Mouse (Mus musculus): ENCODE data around the gene Hist1h3c. TPM values are rescaled to one million over a fixed set of nuclear protein-coding genes. Genes with fewer than 3 reads are reported as not detected.
"Not testable (repeated sequence)": the region's sequence is repeated elsewhere in the genome, so short reads cannot be mapped to it uniquely, and the experiment has no call there.

The Hist1h3c gene
- polyA plus RNA-seq, 1 experiment from 2014 or later, result 6.8 TPM

DNA sequence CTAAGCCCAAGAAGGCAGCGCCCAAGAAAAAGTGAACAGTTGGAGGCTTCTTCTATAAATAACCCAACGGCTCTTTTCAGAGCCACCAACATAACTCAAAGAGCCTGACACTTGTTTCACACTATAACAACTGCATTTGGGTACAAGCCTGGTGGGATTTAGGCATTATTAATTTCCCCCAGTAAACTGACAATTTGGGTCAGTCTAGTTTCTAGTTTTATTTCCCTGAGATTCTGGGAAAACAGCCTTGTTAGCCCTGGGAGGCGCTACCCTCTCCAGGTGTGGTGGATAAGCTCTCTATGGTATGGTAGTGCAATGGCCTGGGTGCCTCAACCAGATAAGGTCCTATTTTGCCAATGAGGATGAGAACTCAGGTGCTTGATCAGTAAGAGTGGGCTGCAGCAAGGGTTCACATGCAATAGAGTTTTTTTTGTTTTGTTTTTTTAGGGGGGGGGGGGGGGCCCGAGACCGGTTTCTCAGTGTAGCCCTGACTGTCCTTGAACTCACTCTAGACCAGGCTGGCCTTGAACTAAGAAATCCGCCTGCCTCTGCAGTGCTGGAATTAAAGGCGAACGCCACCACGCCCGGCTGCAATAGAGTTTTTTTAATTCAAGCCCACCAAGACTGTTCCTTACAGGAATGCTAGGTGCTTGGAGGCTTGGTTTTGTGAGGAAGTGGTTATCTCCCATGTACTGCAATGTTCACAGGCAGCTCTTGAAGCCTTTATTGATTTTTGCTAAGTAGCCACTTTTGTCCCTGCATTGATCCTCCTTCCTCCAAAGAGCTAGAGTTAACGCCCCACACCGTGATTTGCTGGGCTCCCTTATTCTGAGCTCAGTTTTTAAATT is 19.1 kb upstream of the Hist1h3c start:
- no peaks in the 10 kb centered on the region for H3K9me3 ChIP-seq (ENCODE audit: low read length)
- H3K9ac ChIP-seq (replicated peaks; ENCODE audit: low read length), result peak overlapping the region; percentile 83
- peak overlapping the region; percentile 70 for H3K4me3 ChIP-seq (ENCODE audit: low read length)
- no peak for ATAC-seq (ENCODE audit: low FRiP score, low TSS enrichment)
- peak overlapping the region; percentile 99 for H3K27ac ChIP-seq (ENCODE audit: low read length)
- peak overlapping the region; percentile 90 for H3K4me2 ChIP-seq (replicated peaks; ENCODE audit: low read depth, low read length)
- no peaks in the 10 kb centered on the region for H3K36me3 ChIP-seq (ENCODE audit: insufficient read depth, low read length)
- H3K27me3 ChIP-seq (ENCODE audit: insufficient read depth, low read length), result no peaks in the 10 kb centered on the region
- peaks cover 24% of the 10 kb centered on the region for H3K4me1 ChIP-seq (ENCODE audit: insufficient read depth, low read length)
- 42% methylated on average over 12 of the region's 12 CpGs for WGBS

DNA sequence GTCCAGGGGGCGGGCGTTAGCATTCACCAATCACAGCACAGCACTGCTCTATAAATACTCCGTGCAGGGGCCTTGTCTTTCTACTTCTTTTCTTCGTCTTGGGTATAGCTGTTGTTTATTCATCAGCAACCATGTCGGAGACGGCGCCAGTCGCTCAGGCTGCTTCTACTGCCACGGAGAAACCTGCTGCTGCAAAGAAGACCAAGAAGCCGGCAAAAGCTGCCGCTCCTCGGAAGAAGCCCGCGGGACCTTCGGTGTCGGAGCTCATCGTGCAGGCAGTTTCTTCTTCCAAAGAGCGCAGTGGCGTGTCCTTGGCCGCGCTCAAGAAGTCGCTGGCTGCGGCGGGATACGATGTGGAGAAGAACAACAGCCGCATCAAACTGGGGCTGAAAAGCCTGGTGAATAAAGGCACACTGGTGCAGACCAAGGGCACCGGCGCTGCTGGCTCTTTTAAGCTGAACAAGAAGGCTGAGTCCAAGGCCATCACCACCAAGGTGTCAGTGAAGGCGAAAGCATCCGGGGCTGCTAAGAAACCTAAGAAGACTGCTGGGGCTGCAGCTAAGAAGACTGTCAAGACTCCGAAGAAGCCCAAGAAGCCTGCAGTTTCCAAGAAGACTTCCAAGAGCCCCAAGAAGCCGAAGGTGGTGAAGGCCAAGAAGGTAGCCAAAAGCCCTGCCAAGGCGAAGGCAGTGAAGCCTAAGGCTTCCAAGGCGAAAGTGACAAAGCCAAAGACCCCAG is 18.4 kb upstream of the Hist1h3c start, which contains the start of gene Hist1h1a:
Hist1h1a (plus strand) TSS at position 81 of the 738 bp plus-strand sequence.
- Histone ChIP-seq H3K27ac (ENCODE audit: low read length) (peak within 1 kb of the TSS; percentile 99), H3K4me3 (ENCODE audit: low read length) (peak within 1 kb of the TSS; percentile 70), H3K36me3 (ENCODE audit: insufficient read depth, low read length) (no peaks in the 10 kb centered on the region), H3K27me3 (ENCODE audit: insufficient read depth, low read length) (no peaks in the 10 kb centered on the region), H3K4me1 (ENCODE audit: insufficient read depth, low read length) (peaks cover 24% of the 10 kb centered on the region), H3K4me2 (replicated peaks; ENCODE audit: low read depth, low read length) (peak within 1 kb of the TSS; percentile 90), H3K9me3 (ENCODE audit: low read length) (no peaks in the 10 kb centered on the region), H3K9ac (replicated peaks; ENCODE audit: low read length) (peak within 1 kb of the TSS; percentile 83)
- 2% methylated on average over 34 of the region's 34 CpGs for WGBS
- ATAC-seq (ENCODE audit: low FRiP score, low TSS enrichment), result peak; percentile 79

GRCm38 (mm10) chr13:23763242-23763585 is 17.8 kb upstream of the Hist1h3c start:
- H3K9ac ChIP-seq (replicated peaks; ENCODE audit: low read length), result peak overlapping the region; percentile 68
- H3K9me3 ChIP-seq (ENCODE audit: low read length), result no peaks in the 10 kb centered on the region
- H3K4me2 ChIP-seq (replicated peaks; ENCODE audit: low read depth, low read length), result peak overlapping the region; percentile 90
- peak overlapping the region; percentile 99 for H3K27ac ChIP-seq (ENCODE audit: low read length)
- peaks cover 24% of the 10 kb centered on the region for H3K4me1 ChIP-seq (ENCODE audit: insufficient read depth, low read length)
- no peaks in the 10 kb centered on the region for H3K27me3 ChIP-seq (ENCODE audit: insufficient read depth, low read length)
- no peaks in the 10 kb centered on the region for H3K36me3 ChIP-seq (ENCODE audit: insufficient read depth, low read length)
- no peak for ATAC-seq (ENCODE audit: low FRiP score, low TSS enrichment)
- WGBS, result under 1% methylated on average over 10 of the region's 10 CpGs
- peak overlapping the region; percentile 70 for H3K4me3 ChIP-seq (ENCODE audit: low read length)

- Histone ChIP-seq H3K4me3 (ENCODE audit: low read length) (peak within 1 kb of the TSS; percentile 70), H3K27ac (ENCODE audit: low read length) (peak within 1 kb of the TSS; percentile 99), H3K4me1 (ENCODE audit: insufficient read depth, low read length) (peaks cover 31% of the 10 kb centered on the region), H3K4me2 (replicated peaks; ENCODE audit: low read depth, low read length) (peak within 1 kb of the TSS; percentile 90), H3K9ac (replicated peaks; ENCODE audit: low read length) (peak within 1 kb of the TSS; percentile 68)
- not testable (repeated sequence) for H3K27me3 ChIP-seq (ENCODE audit: insufficient read depth, low read length); H3K36me3 ChIP-seq (ENCODE audit: insufficient read depth, low read length); H3K9me3 ChIP-seq (ENCODE audit: low read length)
- ATAC-seq (ENCODE audit: low FRiP score, low TSS enrichment), result peak; percentile 64
- under 1% methylated on average over 28 of the region's 52 CpGs for WGBS
Measured at GRCm38 (mm10) chr13:23761871-23762821, 16.7 kb upstream of the Hist1h3c start, which contains the start of gene Hist1h3a. Hist1h3a (minus strand) TSS chr13:23762386.

DNA sequence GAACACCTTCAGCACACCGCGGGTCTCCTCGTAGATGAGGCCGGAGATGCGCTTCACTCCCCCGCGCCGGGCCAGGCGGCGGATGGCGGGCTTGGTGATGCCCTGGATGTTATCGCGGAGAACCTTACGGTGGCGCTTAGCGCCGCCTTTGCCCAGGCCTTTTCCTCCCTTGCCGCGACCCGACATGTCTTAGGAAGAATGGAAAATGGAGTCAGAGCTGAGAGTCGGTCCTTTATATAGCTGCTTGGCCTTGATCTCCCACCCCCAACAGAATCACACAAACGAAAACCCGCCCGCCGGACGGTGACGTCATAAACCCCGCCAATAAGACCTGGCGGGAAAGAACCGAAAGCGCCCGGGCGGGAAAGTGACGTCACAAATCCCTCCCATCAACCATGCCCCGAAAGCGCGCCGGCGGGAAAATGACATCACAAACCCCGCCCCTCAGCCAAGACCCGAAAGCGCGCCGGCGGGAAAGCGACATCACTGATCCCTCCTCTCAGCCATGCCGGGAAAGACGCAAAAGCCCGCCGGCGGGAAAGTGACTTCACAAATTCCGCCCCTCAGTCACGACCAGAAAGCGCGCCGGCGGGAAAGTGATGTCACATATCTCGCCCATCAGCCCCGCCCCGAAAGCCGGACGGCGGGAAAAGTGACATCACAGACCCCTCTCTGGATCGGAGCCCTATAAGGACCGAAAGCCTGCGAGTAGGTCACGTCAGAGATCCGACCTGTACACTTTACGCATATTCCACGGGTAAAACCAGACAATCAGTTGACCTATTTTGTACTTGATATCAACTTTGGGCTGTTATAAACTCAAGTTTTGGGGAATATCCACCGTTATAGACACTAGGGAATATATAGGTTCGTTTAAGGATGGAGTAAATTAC is 15.8 kb upstream of the Hist1h3c start, which contains the start of gene Hist1h4a:
Hist1h4a (minus strand) TSS at position 259 of the 893 bp plus-strand sequence.
- H3K4me2 ChIP-seq (replicated peaks; ENCODE audit: low read depth, low read length), result peak within 1 kb of the TSS; percentile 90
- no peaks in the 10 kb centered on the region for H3K27me3 ChIP-seq (ENCODE audit: insufficient read depth, low read length)
- H3K9me3 ChIP-seq (ENCODE audit: low read length), result no peaks in the 10 kb centered on the region
- H3K27ac ChIP-seq (ENCODE audit: low read length), result peak within 1 kb of the TSS; percentile 99
- H3K36me3 ChIP-seq (ENCODE audit: insufficient read depth, low read length), result no peaks in the 10 kb centered on the region
- peaks cover 31% of the 10 kb centered on the region for H3K4me1 ChIP-seq (ENCODE audit: insufficient read depth, low read length)
- WGBS, result under 1% methylated on average over 64 of the region's 72 CpGs
- peak; percentile 80 for ATAC-seq (ENCODE audit: low FRiP score, low TSS enrichment)
- peak within 1 kb of the TSS; percentile 70 for H3K4me3 ChIP-seq (ENCODE audit: low read length)
- H3K9ac ChIP-seq (replicated peaks; ENCODE audit: low read length), result peak within 1 kb of the TSS; percentile 83

DNA sequence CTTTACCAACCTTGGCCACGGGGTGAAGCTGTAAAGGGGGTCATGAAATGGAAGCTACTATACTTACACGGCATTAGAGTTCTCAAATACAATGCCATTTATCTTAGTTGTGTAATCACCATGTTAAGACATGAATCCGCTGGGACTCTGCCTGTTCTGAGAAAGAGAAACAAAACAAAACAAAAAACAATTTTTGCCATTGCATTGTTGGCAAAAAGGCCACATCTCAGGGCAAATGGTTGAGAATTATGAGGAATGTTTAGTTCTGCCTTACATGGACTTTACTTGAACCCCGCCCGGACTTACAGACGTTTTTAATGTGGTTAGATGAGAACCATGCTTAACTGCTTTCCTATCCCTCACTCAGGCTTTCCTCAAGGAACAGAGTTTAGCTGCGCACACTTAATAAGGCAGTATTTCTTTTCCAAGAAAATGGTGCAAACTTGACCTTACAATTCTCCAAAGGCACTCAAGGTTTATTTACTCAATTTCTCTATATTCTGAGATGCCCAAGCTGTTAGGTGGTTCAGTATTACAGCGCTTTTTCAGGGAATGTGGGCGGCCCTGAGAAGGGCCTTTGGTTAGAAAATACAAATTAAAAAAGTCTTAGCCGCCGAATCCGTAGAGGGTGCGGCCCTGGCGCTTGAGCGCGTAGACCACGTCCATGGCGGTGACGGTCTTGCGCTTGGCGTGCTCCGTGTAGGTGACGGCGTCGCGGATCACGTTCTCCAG is 15.0 kb upstream of the Hist1h3c start:
- ATAC-seq (ENCODE audit: low FRiP score, low TSS enrichment), result no peak
- Histone ChIP-seq H3K27me3 (ENCODE audit: insufficient read depth, low read length) (no peaks in the 10 kb centered on the region), H3K4me3 (ENCODE audit: low read length) (peak overlapping the region; percentile 70), H3K27ac (ENCODE audit: low read length) (peak overlapping the region; percentile 99), H3K9ac (replicated peaks; ENCODE audit: low read length) (peak overlapping the region; percentile 83), H3K9me3 (ENCODE audit: low read length) (no peaks in the 10 kb centered on the region), H3K36me3 (ENCODE audit: insufficient read depth, low read length) (no peaks in the 10 kb centered on the region), H3K4me2 (replicated peaks; ENCODE audit: low read depth, low read length) (peak overlapping the region; percentile 90), H3K4me1 (ENCODE audit: insufficient read depth, low read length) (peaks cover 31% of the 10 kb centered on the region)
- WGBS, result 2% methylated on average over 18 of the region's 27 CpGs

GRCm38 (mm10) chr13:23759916-23760239 is 14.5 kb upstream of the Hist1h3c start:
- H3K9me3 ChIP-seq (ENCODE audit: low read length), result no peaks in the 10 kb centered on the region
- no peaks in the 10 kb centered on the region for H3K27me3 ChIP-seq (ENCODE audit: insufficient read depth, low read length)
- H3K27ac ChIP-seq (ENCODE audit: low read length), result peak overlapping the region; percentile 99
- no peak for ATAC-seq (ENCODE audit: low FRiP score, low TSS enrichment)
- H3K9ac ChIP-seq (replicated peaks; ENCODE audit: low read length), result peak overlapping the region; percentile 83
- WGBS, result 81% methylated on average over 1 of the region's 1 CpGs
- peaks cover 31% of the 10 kb centered on the region for H3K4me1 ChIP-seq (ENCODE audit: insufficient read depth, low read length)
- H3K4me2 ChIP-seq (replicated peaks; ENCODE audit: low read depth, low read length), result peak overlapping the region; percentile 90
- H3K36me3 ChIP-seq (ENCODE audit: insufficient read depth, low read length), result no peaks in the 10 kb centered on the region
- peak overlapping the region; percentile 70 for H3K4me3 ChIP-seq (ENCODE audit: low read length)

GRCm38 (mm10) chr13:23759251-23759771 is 13.9 kb upstream of the Hist1h3c start:
- no peak overlapping the region for H3K4me3 ChIP-seq (ENCODE audit: low read length)
- H3K36me3 ChIP-seq (ENCODE audit: insufficient read depth, low read length), result no peaks in the 10 kb centered on the region
- H3K9ac ChIP-seq (replicated peaks; ENCODE audit: low read length), result no peak overlapping the region
- no peak for ATAC-seq (ENCODE audit: low FRiP score, low TSS enrichment)
- peaks cover 28% of the 10 kb centered on the region for H3K4me1 ChIP-seq (ENCODE audit: insufficient read depth, low read length)
- H3K27me3 ChIP-seq (ENCODE audit: insufficient read depth, low read length), result no peaks in the 10 kb centered on the region
- no peaks in the 10 kb centered on the region for H3K9me3 ChIP-seq (ENCODE audit: low read length)
- 67% methylated on average over 3 of the region's 3 CpGs for WGBS
- H3K4me2 ChIP-seq (replicated peaks; ENCODE audit: low read depth, low read length), result no peak overlapping the region
- no peak overlapping the region for H3K27ac ChIP-seq (ENCODE audit: low read length)

Data from kidney, embryonic 16.5 days (tissue).